Mouse (Mus musculus): Measurements from ENCODE around the gene Ifi207. TPM values are rescaled to one million over a fixed set of nuclear protein-coding genes. Genes with fewer than 3 reads are reported as not detected.
A peak's percentile ranks its signal among the peaks of the same experiment; 100 is the strongest.
"Not testable (repeated sequence)": the region's sequence is repeated elsewhere in the genome, so short reads cannot be mapped to it uniquely, and the experiment has no call there.

The Ifi207 gene
- polyA plus RNA-seq (2016; fragmentation: Nextera tagmentation; extraction: Ambion mirVana) = 0.06 and 0.43 TPM in 2 replicates

DNA sequence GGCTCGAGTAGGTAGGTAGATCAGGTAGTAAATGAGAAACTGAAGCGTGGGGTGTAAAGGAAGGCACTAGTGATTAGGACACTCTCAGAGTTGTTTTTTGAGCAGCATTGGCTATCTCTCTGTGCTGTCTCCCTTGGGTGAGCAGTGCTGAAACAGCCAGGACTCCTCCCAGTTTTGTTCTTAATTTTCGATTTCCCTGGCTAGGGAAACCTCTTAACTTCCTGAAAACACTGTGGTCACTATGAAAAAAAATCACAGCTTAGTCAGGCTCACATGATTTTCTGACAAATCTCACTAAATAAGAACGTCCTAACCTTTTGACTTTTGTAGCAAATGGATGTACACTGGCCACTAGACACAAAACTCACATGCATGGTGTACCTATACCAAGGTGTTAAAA, at the start of gene Ifi207:
Gene Ifi207, minus strand, starts transcription at position 92 of the 400 bp plus-strand sequence.
- H3K4me1 ChIP-seq = no peaks in the 10 kb centered on the region
- H3K27ac ChIP-seq = no peak within 1 kb of the TSS
- no peak within 1 kb of the TSS for H3K4me3 ChIP-seq
- 84% methylated on average over 4 of the region's 4 CpGs for WGBS
- no peaks in the 10 kb centered on the region for H3K9me3 ChIP-seq (replicated peaks)
- no peaks in the 10 kb centered on the region for H3K36me3 ChIP-seq
- no peak for DNase-seq (ENCODE audit: low spot score)
- no peaks in the 10 kb centered on the region for H3K27me3 ChIP-seq (ENCODE audit: low read depth, poor library complexity, severe bottlenecking)

DNA sequence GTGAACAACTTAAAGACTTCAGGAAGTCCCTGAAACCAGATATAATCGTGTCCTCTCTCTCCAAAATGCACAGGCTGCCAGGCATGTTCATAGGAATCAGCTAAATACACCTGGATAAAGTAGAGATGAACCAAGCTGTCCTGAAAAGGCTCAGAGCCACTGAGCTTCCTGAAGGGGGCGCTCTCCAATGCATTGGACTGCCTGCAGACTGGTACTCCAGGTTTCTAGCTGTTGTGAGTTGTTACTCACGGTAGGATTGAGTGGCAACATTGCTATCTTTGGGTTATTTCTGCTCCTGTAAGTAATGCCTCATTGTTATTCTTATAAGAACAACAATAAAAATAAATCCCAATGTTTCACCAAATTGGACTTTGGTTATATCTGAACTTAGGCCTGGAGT, 31.9 kb upstream of the Ifi207 start:
- H3K27me3 ChIP-seq (ENCODE audit: low read depth, poor library complexity, severe bottlenecking); H3K4me1 ChIP-seq; H3K27ac ChIP-seq; H3K9me3 ChIP-seq (replicated peaks); H3K36me3 ChIP-seq; H3K4me3 ChIP-seq; DNase-seq (ENCODE audit: low spot score): not testable (repeated sequence)
- 52% methylated on average over 3 of the region's 3 CpGs for WGBS

DNA sequence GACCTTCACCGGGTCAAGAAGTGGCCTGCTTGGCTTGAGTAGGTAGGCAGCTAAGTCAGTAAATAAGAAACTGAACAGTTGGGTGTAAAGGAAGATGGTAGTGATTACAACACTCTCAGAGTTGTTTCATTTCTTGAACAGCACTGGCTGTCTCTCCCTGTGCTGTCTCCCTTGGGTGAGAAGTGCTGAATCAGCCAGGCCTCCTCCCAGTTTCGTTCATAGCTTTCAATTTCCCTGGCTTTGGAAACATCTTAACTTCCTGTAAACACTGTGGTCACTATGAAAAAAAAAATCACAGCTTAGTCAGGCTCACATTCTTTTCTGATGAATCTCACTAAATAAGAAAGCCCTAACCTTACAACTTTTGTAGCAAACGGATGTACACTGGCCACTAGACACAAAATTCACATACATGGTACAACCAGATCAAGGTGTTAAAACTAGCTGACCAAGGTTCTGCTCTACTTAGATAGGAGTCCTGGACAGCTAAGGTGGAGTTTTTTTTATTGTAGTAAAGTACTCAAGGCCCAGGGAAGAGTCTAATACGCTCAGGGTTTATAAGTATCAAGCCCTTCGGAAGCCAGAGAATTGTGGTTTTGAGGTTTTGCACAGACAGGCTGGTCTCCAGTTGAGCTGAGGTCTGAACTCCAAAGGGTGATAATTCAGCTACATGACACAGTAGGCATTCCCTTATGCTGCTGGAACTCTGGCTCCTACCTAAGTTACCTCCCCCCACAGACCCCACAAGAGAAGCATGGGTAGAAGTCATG, 25.5 kb upstream of the Ifi207 start, which contains the start of gene Ifi204:
Gene Ifi204, minus strand, starts transcription at position 96 of the 770 bp plus-strand sequence.
- not testable (repeated sequence) for H3K27ac ChIP-seq; DNase-seq (ENCODE audit: low spot score); H3K4me3 ChIP-seq; H3K9me3 ChIP-seq (replicated peaks); H3K4me1 ChIP-seq; H3K27me3 ChIP-seq (ENCODE audit: low read depth, poor library complexity, severe bottlenecking); H3K36me3 ChIP-seq
- 95% methylated on average over 5 of the region's 5 CpGs for WGBS

DNA sequence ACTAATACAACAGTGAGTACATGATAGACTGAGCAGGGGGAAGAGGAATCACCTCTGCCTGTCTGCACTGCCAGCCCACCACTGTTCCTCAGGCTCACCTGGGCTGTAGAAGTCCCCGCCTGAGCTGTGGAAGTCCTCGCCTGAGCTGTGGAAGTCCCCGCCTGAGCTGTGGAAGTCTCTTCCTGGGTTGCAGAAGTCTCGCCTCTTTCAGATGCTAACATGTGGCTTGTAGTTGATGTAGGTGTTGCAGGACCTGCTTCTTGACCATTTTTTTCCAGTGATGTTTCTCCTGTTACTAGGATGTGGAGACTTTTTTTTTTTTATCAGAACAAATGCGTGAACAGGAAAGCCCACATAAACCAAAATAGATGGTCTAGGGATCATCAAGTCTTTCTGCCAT, 18.5 kb upstream of the Ifi207 start:
- 84% methylated on average over 5 of the region's 5 CpGs for WGBS
- not testable (repeated sequence) for H3K9me3 ChIP-seq (replicated peaks); H3K4me1 ChIP-seq; DNase-seq (ENCODE audit: low spot score); H3K36me3 ChIP-seq; H3K27me3 ChIP-seq (ENCODE audit: low read depth, poor library complexity, severe bottlenecking); H3K4me3 ChIP-seq; H3K27ac ChIP-seq

DNA sequence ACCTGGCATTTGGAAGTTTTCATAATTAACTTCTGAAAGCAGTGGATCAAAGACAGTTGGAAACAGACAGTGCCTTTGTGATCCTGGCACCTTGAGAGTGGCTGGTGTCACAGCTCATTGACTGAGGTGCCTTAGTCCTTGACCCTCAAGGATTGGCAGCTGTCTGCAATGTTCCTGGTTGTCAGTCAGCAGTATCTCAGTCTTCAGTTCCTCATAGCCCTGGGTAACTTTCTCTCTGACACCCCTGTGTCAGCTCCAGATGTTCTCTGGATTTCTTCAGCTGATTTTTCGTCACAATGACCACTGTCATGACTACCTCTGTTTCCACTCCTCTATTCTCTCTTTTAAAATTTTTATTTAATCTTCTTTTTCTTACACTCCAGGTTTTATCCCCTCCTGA, 715 bp upstream of the Ifi207 start:
- 84% methylated on average over 1 of the region's 1 CpGs for WGBS
- Histone ChIP-seq H3K4me1 (no peaks in the 10 kb centered on the region), H3K27me3 (ENCODE audit: low read depth, poor library complexity, severe bottlenecking) (no peaks in the 10 kb centered on the region), H3K27ac (no peak overlapping the region), H3K9me3 (replicated peaks) (no peaks in the 10 kb centered on the region), H3K4me3 (no peak overlapping the region), H3K36me3 (no peaks in the 10 kb centered on the region)
- DNase-seq (ENCODE audit: low spot score) = no peak

DNA sequence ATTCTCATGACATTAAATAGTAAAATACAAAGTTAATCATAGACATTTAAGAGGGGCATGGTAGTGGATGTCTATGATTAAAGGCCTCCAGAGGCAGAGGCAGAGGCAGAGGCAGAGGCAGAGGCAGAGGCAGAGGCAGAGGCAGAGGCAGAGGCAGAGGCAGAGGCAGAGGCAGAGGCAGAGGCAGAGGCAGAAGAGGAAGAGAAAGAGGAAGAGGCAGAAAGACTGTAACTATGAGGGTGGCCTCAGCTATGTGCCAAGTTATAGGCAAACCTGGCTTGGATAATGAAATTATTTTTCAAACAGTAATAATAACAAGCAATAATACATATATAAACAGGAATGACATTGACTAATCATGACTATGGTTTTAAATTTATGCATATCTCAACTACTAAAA, 1.0 kb downstream of the Ifi207 start:
- Histone ChIP-seq H3K4me1 (no peaks in the 10 kb centered on the region), H3K9me3 (replicated peaks) (no peaks in the 10 kb centered on the region), H3K27me3 (ENCODE audit: low read depth, poor library complexity, severe bottlenecking) (no peaks in the 10 kb centered on the region), H3K36me3 (no peaks in the 10 kb centered on the region), H3K4me3 (no peak overlapping the region), H3K27ac (no peak overlapping the region)
- DNase-seq (ENCODE audit: low spot score) = no peak

DNA sequence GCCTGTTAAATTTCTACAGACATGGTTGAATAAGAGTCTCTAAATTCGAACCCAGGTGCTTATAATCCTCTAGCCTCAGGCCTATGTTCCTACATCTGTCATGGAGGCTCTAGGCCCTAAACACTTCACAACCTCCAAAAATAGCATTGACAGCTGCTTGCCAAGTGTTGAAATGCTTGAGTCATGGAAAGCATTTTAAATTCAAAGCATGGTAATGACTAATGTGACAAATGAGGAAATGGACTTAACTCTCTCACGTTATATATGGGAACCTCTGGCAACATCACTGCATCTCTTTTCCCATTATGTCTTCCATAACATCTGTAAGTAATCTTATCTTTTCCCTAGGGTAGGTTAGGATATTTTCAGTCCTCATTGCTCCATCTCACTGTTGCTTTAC, 4.6 kb downstream of the Ifi207 start:
- Histone ChIP-seq H3K36me3 (no peaks in the 10 kb centered on the region), H3K27me3 (ENCODE audit: low read depth, poor library complexity, severe bottlenecking) (no peaks in the 10 kb centered on the region), H3K4me3 (no peak overlapping the region), H3K27ac (no peak overlapping the region), H3K4me1 (no peaks in the 10 kb centered on the region), H3K9me3 (replicated peaks) (no peaks in the 10 kb centered on the region)
- WGBS = 80% methylated on average over 2 of the region's 2 CpGs
- DNase-seq (ENCODE audit: low spot score) = no peak

DNA sequence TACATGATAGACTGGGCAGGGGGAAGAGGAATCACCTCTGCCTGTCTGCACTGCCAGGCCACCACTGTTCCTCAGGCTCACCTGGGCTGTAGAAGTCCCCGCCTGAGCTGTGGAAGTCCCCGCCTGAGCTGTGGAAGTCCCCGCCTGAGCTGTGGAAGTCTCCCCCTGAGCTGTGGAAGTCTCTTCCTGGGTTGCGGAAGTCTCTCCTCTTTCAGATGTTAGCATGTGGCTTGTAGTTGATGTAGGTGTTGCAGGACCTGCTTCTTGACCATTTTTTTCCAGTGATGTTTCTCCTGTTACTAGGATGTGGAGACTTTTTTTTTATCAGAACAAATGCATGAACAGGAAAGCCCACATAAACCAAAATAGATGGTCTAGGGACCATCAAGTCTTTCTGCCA, 6.5 kb downstream of the Ifi207 start:
- not testable (repeated sequence) for DNase-seq (ENCODE audit: low spot score); H3K9me3 ChIP-seq (replicated peaks); H3K27me3 ChIP-seq (ENCODE audit: low read depth, poor library complexity, severe bottlenecking); H3K4me3 ChIP-seq; H3K27ac ChIP-seq; H3K4me1 ChIP-seq; H3K36me3 ChIP-seq
- whole genome bisulfite sequencing = 90% methylated on average over 4 of the region's 4 CpGs

DNA sequence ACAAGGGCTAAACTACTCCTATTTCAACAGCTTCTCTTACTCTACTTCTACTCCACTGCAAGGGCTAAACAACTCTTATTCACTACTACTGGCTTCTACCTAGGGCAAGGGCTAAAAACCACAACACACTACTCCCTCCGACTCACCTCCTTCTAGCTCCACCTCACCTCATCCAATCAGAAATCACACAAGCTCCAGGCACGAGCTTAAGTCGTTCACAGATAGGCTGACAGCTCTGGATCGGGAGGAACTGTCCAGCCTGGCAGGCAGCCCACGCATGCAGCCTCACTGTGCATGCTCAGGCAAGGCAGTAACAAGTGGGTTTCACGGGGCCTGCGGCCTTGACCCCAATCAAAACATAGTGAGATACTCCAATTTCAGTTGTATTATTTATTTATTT, 8.3 kb downstream of the Ifi207 start:
- no peaks in the 10 kb centered on the region for H3K4me1 ChIP-seq
- no peaks in the 10 kb centered on the region for H3K27me3 ChIP-seq (ENCODE audit: low read depth, poor library complexity, severe bottlenecking)
- no peaks in the 10 kb centered on the region for H3K9me3 ChIP-seq (replicated peaks)
- WGBS = 35% methylated on average over 7 of the region's 7 CpGs
- no peak overlapping the region for H3K4me3 ChIP-seq
- no peak overlapping the region for H3K27ac ChIP-seq
- peak; percentile 31 for DNase-seq (ENCODE audit: low spot score)
- no peaks in the 10 kb centered on the region for H3K36me3 ChIP-seq

DNA sequence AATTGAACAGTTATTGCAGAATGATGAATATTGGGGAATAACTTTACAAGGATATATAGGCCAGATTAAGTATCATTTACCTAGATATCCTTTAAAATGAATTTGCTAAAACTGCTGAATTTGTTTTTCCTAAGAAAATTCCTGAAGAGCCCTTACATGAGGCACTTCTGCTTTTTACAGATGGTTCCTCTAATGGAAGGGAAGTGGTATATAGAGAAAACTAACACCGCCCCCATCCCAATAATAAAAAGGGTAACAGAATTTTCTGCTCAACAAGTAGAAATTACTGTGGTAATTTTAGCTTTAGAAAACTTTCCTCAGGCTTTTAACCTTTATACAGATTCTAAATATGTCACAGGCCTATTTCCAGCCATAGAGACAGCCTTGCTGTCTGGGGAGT, 47.3 kb downstream of the Ifi207 start:
- H3K4me3 ChIP-seq = no peak overlapping the region
- no peak for DNase-seq (ENCODE audit: low spot score)
- H3K9me3 ChIP-seq (replicated peaks) = no peaks in the 10 kb centered on the region
- H3K27me3 ChIP-seq (ENCODE audit: low read depth, poor library complexity, severe bottlenecking) = no peaks in the 10 kb centered on the region
- no peaks in the 10 kb centered on the region for H3K36me3 ChIP-seq
- 89% methylated on average over 1 of the region's 1 CpGs for WGBS
- no peaks in the 10 kb centered on the region for H3K4me1 ChIP-seq
- no peak overlapping the region for H3K27ac ChIP-seq

DNA sequence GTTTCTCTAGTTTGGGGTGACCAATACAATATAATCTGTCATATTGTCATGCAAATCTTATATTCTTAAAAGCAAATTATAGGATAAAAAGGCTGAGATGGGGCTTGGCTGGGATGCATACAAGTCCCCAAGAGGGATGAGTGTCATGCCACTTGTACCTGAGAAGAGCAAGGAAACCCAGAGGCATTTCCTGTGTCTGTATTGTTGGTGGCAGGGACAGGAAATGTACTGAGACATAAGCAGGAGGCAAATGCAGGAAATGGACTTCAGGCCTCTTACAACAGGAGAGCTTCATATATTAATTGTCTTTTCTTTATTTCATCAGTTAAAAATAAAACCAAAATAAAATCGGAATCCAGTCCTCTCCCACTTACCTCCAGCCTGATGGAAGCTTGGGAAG, 62.9 kb downstream of the Ifi207 start:
- WGBS = 88% methylated on average over 1 of the region's 1 CpGs

DNA sequence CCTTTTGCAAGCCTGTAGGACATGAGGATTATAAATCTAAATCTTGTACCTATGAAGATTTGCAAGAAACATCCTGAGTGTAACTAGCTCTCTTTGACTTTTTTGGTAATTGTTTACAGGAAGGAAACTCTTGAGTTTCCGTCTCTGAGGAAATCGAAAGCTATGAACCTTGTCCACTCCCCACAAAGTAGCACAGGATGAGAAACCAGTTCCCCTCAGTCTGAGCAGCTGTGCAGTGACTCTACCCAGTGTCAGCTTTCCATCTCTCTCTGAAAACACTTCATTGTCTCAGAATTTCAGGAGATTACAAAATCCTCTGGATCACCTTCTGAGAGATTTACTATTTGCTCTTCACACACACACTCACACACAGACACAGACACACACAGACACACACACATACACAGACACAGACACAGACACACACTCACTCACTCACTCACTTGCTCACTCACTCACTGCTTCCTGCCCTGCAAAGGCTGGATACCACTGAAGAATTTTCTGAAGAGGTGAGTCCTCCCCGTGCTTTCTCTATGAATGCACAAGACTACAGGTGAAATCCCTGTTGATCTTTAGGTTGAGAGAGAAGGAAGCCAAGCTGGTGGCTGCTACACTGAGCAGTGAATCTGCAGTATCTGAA, 68.0 kb downstream of the Ifi207 start, which contains the start of gene Ifi208:
Gene Ifi208, plus strand, starts transcription at position 218 of the 640 bp plus-strand sequence.
- H3K4me1 ChIP-seq; H3K27ac ChIP-seq; H3K9me3 ChIP-seq (replicated peaks); H3K4me3 ChIP-seq; H3K36me3 ChIP-seq; DNase-seq (ENCODE audit: low spot score); H3K27me3 ChIP-seq (ENCODE audit: low read depth, poor library complexity, severe bottlenecking): not testable (repeated sequence)
- 59% methylated on average over 3 of the region's 3 CpGs for WGBS

More for the DNA sequence above, 62.9 kb downstream of the Ifi207 start:
- not testable (repeated sequence) for H3K27ac ChIP-seq; H3K4me3 ChIP-seq; DNase-seq (ENCODE audit: low spot score); H3K4me1 ChIP-seq; H3K27me3 ChIP-seq (ENCODE audit: low read depth, poor library complexity, severe bottlenecking); H3K9me3 ChIP-seq (replicated peaks); H3K36me3 ChIP-seq
